Mouse (Mus musculus): Measurements from ENCODE around the gene Nol6. TPM values are rescaled to one million over a fixed set of nuclear protein-coding genes. Genes with fewer than 3 reads are reported as not detected.
"Not testable (repeated sequence)": the region's sequence is repeated elsewhere in the genome, so short reads cannot be mapped to it uniquely, and the experiment has no call there.

Gene Nol6
- polyA plus RNA-seq, 1 experiment from 2014 or later, result 22.5 TPM

DNA sequence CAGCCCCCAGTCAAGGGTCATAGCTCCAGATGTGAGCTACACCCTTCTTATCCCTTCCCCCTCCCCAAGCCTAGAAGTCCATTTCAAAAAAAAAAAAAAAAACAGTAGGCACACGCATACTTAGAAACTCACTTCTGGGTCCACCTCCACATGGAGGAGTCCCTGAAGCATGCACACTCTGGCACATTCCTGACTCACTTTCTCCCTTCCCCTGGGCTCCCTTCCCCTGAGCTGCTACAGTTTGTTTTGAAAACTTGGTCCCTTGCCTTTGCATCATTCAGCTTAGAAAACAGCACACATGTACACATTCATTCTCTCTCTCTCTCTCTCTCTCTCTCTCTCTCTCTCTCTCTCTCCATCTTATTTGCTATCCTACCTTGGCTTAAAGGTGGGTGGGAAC is 31.3 kb downstream of the Nol6 start:
- H3K4me3 ChIP-seq (ENCODE audit: low read length), result no peak overlapping the region
- no peak for ATAC-seq (ENCODE audit: low read depth)
- peaks cover 16% of the 10 kb centered on the region for H3K4me1 ChIP-seq (replicated peaks; ENCODE audit: control insufficient read depth, insufficient read depth, low read length)
- no peak overlapping the region for H3K27ac ChIP-seq (ENCODE audit: low read length)
- no peak overlapping the region for H3K9ac ChIP-seq (ENCODE audit: low read length)
- H3K9me3 ChIP-seq (ENCODE audit: control insufficient read depth, low read length), result no peaks in the 10 kb centered on the region
- no peaks in the 10 kb centered on the region for H3K36me3 ChIP-seq (ENCODE audit: control insufficient read depth, insufficient read depth, low read length)
- WGBS, result 58% methylated on average over 1 of the region's 1 CpGs
- H3K4me2 ChIP-seq (ENCODE audit: low read depth, low read length), result no peak overlapping the region
- H3K27me3 ChIP-seq (ENCODE audit: control insufficient read depth, insufficient read depth, low read depth, low read length), result peaks cover 8% of the 10 kb centered on the region

DNA sequence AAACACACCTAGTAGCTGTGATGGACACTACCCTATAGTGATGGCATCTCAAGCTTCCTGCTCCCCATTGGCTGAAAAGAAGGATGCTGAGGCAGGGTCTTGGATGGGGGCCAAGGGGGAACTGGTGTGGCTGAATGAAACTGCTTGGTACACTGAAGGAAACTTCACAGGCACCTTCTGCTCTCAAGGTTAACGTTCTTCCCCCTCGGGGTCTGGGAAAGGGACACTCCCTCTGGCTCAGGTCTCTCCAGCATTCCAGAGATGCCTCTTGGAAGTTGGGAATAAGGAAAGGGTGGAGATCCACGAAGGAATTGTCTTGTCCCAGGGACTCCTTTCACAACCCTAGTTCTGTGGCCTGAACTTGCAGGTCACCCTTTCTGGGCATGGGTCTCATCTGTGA is 32.9 kb downstream of the Nol6 start:
- Histone ChIP-seq H3K27ac (ENCODE audit: low read length) (no peak overlapping the region), H3K4me3 (ENCODE audit: low read length) (no peak overlapping the region), H3K36me3 (ENCODE audit: control insufficient read depth, insufficient read depth, low read length) (no peaks in the 10 kb centered on the region), H3K4me2 (ENCODE audit: low read depth, low read length) (no peak overlapping the region), H3K9ac (ENCODE audit: low read length) (no peak overlapping the region), H3K4me1 (replicated peaks; ENCODE audit: control insufficient read depth, insufficient read depth, low read length) (peaks cover 11% of the 10 kb centered on the region), H3K9me3 (ENCODE audit: control insufficient read depth, low read length) (no peaks in the 10 kb centered on the region), H3K27me3 (ENCODE audit: control insufficient read depth, insufficient read depth, low read depth, low read length) (no peaks in the 10 kb centered on the region)
- ATAC-seq (ENCODE audit: low read depth), result no peak
- 22% methylated on average over 3 of the region's 3 CpGs for WGBS

DNA sequence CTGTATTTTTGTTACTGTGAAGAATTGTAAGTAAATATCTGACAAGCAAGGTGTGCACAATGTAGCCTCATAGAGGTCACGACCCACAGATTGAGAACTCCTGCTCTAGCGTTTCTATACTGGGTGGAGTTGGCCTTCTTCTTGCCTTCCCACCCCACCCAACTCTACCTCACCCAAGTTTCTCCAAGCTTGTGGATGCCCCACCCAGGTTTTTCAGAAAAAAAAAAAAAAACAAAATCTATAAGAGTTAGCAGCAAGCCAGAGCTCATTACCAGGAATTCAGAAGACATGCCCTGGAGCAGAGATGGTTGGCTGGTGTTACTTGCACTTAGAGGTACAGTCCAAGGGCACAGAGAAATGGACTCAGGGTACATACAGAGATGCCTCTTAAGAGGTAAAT is 34.5 kb downstream of the Nol6 start:
- ATAC-seq (ENCODE audit: low read depth), result no peak
- H3K36me3 ChIP-seq (ENCODE audit: control insufficient read depth, insufficient read depth, low read length), result no peaks in the 10 kb centered on the region
- H3K4me1 ChIP-seq (replicated peaks; ENCODE audit: control insufficient read depth, insufficient read depth, low read length), result peaks cover 2% of the 10 kb centered on the region
- 44% methylated on average over 2 of the region's 2 CpGs for WGBS
- H3K9ac ChIP-seq (ENCODE audit: low read length), result no peak overlapping the region
- H3K27me3 ChIP-seq (ENCODE audit: control insufficient read depth, insufficient read depth, low read depth, low read length), result no peaks in the 10 kb centered on the region
- no peak overlapping the region for H3K27ac ChIP-seq (ENCODE audit: low read length)
- no peak overlapping the region for H3K4me3 ChIP-seq (ENCODE audit: low read length)
- H3K9me3 ChIP-seq (ENCODE audit: control insufficient read depth, low read length), result no peaks in the 10 kb centered on the region
- H3K4me2 ChIP-seq (ENCODE audit: low read depth, low read length), result no peak overlapping the region

DNA sequence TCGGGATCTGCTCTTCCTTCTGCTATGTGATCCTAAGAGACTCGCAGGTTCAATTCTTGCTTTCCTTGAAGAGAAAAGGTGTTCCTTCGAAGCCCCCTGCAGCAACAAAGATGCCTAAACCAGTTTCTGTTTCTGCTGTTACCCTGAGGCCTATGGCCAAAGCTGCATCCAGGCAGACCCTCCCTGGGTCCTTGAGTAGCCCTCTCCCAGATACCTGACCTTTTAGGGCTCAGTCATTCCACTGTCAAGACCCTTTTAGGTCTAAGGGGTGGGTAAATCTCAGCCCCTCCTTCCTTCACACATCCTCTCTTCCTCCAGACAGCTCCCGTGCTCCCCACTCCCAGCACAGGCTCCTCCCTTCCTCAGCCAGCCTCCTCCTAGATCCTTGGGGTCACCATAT is 35.1 kb downstream of the Nol6 start:
- no peaks in the 10 kb centered on the region for H3K27me3 ChIP-seq (ENCODE audit: control insufficient read depth, insufficient read depth, low read depth, low read length)
- H3K4me3 ChIP-seq (ENCODE audit: low read length), result no peak overlapping the region
- no peak overlapping the region for H3K9ac ChIP-seq (ENCODE audit: low read length)
- ATAC-seq (ENCODE audit: low read depth), result no peak
- H3K36me3 ChIP-seq (ENCODE audit: control insufficient read depth, insufficient read depth, low read length), result no peaks in the 10 kb centered on the region
- no peaks in the 10 kb centered on the region for H3K9me3 ChIP-seq (ENCODE audit: control insufficient read depth, low read length)
- WGBS, result 68% methylated on average over 4 of the region's 4 CpGs
- H3K4me2 ChIP-seq (ENCODE audit: low read depth, low read length), result no peak overlapping the region
- no peaks in the 10 kb centered on the region; the same call in 1 of the 2 replicates for H3K4me1 ChIP-seq (replicated peaks; ENCODE audit: control insufficient read depth, insufficient read depth, low read length)
- H3K27ac ChIP-seq (ENCODE audit: low read length), result no peak overlapping the region

DNA sequence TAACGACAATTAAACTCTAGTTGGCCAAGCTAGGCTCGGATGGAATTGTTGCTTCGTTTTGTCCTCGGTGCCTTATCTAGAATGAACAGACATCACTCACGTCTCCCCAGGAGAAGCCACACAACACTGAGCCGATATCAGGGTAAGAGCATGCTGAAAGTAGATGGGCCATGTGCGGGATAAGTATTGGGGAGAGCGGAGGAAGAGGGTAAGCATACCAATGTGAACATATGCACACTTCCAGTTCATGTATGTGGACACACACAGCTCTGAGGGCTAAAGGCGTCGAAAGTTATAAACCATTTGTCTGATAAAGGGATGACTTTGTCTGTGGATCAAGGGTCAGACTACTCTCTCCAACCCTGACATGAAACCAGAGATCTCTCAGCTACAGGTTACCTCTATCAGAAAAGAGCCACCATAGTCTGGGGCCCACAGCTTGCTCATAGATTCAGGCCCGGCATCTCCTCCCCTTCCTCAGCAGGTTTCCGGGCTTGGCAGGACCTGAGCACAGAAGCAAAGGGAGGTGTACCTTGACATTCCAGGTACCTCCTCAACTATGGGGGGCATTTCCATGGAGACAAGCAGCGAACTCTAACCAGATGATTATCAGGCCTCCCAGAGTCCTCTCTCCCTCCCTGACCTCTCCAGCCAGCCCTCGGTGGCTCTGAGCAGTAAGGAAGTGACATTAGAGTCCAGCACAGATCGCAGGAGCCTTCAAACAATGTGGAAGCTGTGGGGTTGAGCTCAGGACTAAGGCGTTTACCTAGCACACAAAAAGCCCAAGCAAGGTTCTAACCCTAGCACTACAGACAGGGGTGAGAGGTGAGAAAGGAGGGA is 36.6 kb downstream of the Nol6 start:
- Histone ChIP-seq H3K9me3 (ENCODE audit: control insufficient read depth, low read length) (no peaks in the 10 kb centered on the region), H3K4me1 (replicated peaks; ENCODE audit: control insufficient read depth, insufficient read depth, low read length) (no peaks in the 10 kb centered on the region), H3K4me3 (ENCODE audit: low read length) (no peak overlapping the region), H3K9ac (ENCODE audit: low read length) (no peak overlapping the region), H3K4me2 (ENCODE audit: low read depth, low read length) (no peak overlapping the region), H3K36me3 (ENCODE audit: control insufficient read depth, insufficient read depth, low read length) (no peaks in the 10 kb centered on the region), H3K27ac (ENCODE audit: low read length) (no peak overlapping the region), H3K27me3 (ENCODE audit: control insufficient read depth, insufficient read depth, low read depth, low read length) (no peaks in the 10 kb centered on the region)
- 75% methylated on average over 16 of the region's 16 CpGs for WGBS
- no peak for ATAC-seq (ENCODE audit: low read depth)

DNA sequence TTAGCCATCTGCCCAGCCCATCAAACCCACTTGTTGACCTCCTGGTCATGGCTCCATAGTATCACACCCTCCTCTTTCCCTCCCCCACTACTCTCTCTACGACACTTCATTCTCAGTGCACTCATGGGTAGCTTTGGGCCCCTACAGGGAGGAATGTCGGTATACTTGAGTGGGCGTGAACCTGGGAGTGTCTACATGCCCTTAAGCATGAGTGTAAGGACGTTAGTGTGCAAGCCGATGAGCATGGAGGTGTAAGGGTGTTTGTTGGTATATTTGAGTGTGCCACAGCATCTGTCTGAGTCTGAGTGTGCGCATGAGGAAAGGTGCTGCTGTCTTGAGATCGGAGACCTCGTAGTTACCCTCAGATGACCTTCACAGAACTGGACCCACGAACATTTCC is 37.3 kb downstream of the Nol6 start:
- Histone ChIP-seq H3K4me3 (ENCODE audit: low read length) (no peak overlapping the region), H3K27ac (ENCODE audit: low read length) (no peak overlapping the region), H3K9ac (ENCODE audit: low read length) (no peak overlapping the region), H3K4me2 (ENCODE audit: low read depth, low read length) (no peak overlapping the region), H3K4me1 (replicated peaks; ENCODE audit: control insufficient read depth, insufficient read depth, low read length) (no peaks in the 10 kb centered on the region), H3K27me3 (ENCODE audit: control insufficient read depth, insufficient read depth, low read depth, low read length) (no peaks in the 10 kb centered on the region), H3K9me3 (ENCODE audit: control insufficient read depth, low read length) (no peaks in the 10 kb centered on the region), H3K36me3 (ENCODE audit: control insufficient read depth, insufficient read depth, low read length) (no peaks in the 10 kb centered on the region)
- WGBS, result 69% methylated on average over 9 of the region's 9 CpGs
- peak; percentile 17; the same call in 1 of the 2 replicates for ATAC-seq (ENCODE audit: low read depth)

DNA sequence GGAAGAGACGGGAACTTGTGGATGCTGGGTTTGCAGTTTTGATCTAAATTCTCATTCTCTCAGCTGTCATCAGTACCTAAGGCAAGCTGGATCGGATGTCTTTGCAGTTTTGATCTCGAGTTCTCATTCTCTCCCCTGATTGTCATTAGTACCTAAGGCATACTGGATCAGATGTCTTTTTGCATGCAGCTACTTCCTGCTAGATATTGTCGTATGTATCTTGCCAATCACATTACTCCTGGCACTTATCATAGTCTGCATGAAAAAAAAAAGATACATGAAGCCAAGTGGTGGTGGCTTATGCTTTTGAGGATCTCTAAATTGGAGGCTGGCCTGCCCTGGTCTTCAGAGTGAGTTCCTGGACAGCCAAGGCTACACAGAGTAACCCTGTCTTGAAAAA is 39.4 kb downstream of the Nol6 start:
- WGBS, result 72% methylated on average over 4 of the region's 4 CpGs
- H3K9ac ChIP-seq (ENCODE audit: low read length), result no peak overlapping the region
- H3K4me3 ChIP-seq (ENCODE audit: low read length), result no peak overlapping the region
- no peaks in the 10 kb centered on the region for H3K27me3 ChIP-seq (ENCODE audit: control insufficient read depth, insufficient read depth, low read depth, low read length)
- H3K4me1 ChIP-seq (replicated peaks; ENCODE audit: control insufficient read depth, insufficient read depth, low read length), result no peaks in the 10 kb centered on the region
- H3K27ac ChIP-seq (ENCODE audit: low read length), result no peak overlapping the region
- no peaks in the 10 kb centered on the region for H3K36me3 ChIP-seq (ENCODE audit: control insufficient read depth, insufficient read depth, low read length)
- H3K4me2 ChIP-seq (ENCODE audit: low read depth, low read length), result no peak overlapping the region
- H3K9me3 ChIP-seq (ENCODE audit: control insufficient read depth, low read length), result no peaks in the 10 kb centered on the region
- no peak for ATAC-seq (ENCODE audit: low read depth)

DNA sequence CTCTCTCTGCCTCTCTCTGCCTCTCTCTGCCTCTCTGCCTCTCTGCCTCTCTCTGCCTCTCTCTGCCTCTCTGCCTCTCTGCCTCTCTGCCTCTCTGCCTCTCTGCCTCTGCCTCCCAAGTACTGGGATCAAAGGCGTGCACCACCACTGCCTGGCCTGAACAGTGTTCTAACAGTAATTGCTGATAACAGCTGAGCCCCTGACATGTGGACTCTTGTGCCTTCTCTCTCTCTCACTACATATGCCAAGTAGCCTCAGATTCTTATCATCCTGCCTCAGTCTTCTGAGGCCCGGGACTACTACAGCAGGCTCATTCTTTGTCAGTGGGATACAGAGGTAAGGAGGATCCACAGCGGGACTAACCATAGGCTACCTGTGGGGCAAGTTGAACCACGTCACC is 41.5 kb downstream of the Nol6 start:
- not testable (repeated sequence) for H3K27me3 ChIP-seq (ENCODE audit: control insufficient read depth, insufficient read depth, low read depth, low read length); H3K27ac ChIP-seq (ENCODE audit: low read length); H3K4me3 ChIP-seq (ENCODE audit: low read length); H3K36me3 ChIP-seq (ENCODE audit: control insufficient read depth, insufficient read depth, low read length); H3K9me3 ChIP-seq (ENCODE audit: control insufficient read depth, low read length); H3K4me2 ChIP-seq (ENCODE audit: low read depth, low read length); ATAC-seq (ENCODE audit: low read depth); H3K9ac ChIP-seq (ENCODE audit: low read length); H3K4me1 ChIP-seq (replicated peaks; ENCODE audit: control insufficient read depth, insufficient read depth, low read length)
- 41% methylated on average over 4 of the region's 4 CpGs for WGBS

DNA sequence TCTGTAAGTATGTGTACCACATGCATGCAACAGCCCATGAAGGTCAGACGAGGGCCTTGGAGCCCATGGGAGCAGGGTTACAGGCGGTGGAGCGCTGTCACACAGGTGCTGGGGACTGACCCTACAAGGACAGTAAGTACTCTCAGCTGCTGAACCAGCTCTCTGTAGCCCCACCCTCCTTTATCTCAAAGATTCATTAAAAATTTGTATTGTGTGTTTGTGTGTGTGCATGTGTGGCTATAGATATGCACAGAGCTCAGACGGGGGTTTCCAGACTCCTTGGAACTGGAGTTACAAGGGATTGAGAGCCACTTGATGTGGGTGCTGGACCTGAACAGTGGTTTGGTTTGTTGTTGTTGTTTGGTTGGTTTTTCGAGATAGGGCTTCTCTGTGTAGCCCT is 42.5 kb downstream of the Nol6 start:
- no peaks in the 10 kb centered on the region for H3K36me3 ChIP-seq (ENCODE audit: control insufficient read depth, insufficient read depth, low read length)
- WGBS, result 67% methylated on average over 5 of the region's 5 CpGs
- ATAC-seq (ENCODE audit: low read depth), result no peak
- no peak overlapping the region for H3K27ac ChIP-seq (ENCODE audit: low read length)
- no peaks in the 10 kb centered on the region for H3K4me1 ChIP-seq (replicated peaks; ENCODE audit: control insufficient read depth, insufficient read depth, low read length)
- no peak overlapping the region for H3K4me3 ChIP-seq (ENCODE audit: low read length)
- H3K27me3 ChIP-seq (ENCODE audit: control insufficient read depth, insufficient read depth, low read depth, low read length), result no peaks in the 10 kb centered on the region
- no peaks in the 10 kb centered on the region for H3K9me3 ChIP-seq (ENCODE audit: control insufficient read depth, low read length)
- H3K9ac ChIP-seq (ENCODE audit: low read length), result no peak overlapping the region
- H3K4me2 ChIP-seq (ENCODE audit: low read depth, low read length), result no peak overlapping the region

Data from lung, embryonic 16.5 days (tissue).